Mouse (Mus musculus): ENCODE measurements at regions not wholly inside any gene's neighbourhood (a gene's known extent, or its start where the extent isn't known, plus 50 kb on each side); places are given as distances from the start of the nearest gene placed in this dataset.

DNA sequence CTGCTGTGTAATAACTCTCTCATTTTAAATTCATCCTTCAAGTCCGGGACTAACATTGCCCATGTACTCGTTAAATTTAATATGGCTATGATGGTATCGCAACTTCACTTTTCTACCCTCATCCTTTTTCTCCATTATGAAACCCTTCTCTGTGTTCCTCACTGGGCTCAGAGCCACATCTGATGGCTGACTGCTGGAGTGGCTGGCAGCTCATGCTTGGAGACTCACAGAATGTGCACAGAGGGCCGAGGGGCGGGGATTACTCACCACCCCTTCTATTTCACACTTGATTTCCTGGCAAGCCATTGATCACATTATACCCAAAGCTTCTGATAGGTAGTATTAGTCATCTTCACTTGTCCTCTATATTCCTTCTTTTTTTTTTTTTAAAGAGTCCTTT, 81.1 kb upstream of the Vwde start:
- H3K4me3 ChIP-seq = no peak overlapping the region
- DNase-seq (ENCODE audit: extremely low spot score in 1 of 2, low spot score in 2 of 2) = no peak
- no peak for TF ChIP-seq CTCF (IDR thresholded peaks at IDR 0.05)
- intact Hi-C loops (cut with DNase I) = no loop called here
- H3K27ac ChIP-seq = no peak overlapping the region

DNA sequence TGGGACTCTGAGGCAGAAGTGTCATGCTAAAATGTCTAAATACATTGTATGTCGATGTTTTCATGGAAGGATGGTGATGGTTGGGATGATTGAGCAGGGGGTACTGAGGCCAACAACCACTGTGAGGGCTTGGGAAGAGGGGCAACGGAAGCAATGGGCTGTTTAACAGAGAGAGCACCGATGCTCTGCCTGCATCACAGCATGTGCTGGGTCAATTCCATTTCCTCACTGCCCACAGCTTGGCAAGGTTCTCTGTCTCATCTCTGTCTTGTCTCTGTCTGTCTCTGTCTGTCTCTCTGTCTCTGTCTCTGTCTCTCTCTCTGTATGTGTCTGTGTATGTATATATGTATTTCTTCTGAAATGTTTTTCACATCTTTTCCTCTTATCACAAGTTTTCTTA, 73.4 kb upstream of the Vwde start:
- TF ChIP-seq CTCF (IDR thresholded peaks at IDR 0.05) = no peak
- Histone ChIP-seq H3K4me3 (no peak overlapping the region), H3K27ac (no peak overlapping the region; the same call in 1 of the 2 replicates)
- no peak for DNase-seq (ENCODE audit: extremely low spot score in 1 of 2, low spot score in 2 of 2)
- intact Hi-C loops (cut with DNase I) = loop anchor here (5.0 kb wide), 4 partner anchors 89 to 539 kb away; partner anchors contain the start of gene Gpr85

GRCm38 (mm10) chr6:13297110-13297509, 72.3 kb upstream of the Vwde start:
- no peak for DNase-seq (ENCODE audit: extremely low spot score in 1 of 2, low spot score in 2 of 2)
- TF ChIP-seq CTCF (IDR thresholded peaks at IDR 0.05) = no peak
- H3K27ac ChIP-seq = peak overlapping the region; percentile 77
- no peak overlapping the region for H3K4me3 ChIP-seq
- intact Hi-C loops (cut with DNase I) = loop anchor here (5.0 kb wide), 4 partner anchors 90 to 540 kb away; partner anchors contain the start of gene Gpr85

DNA sequence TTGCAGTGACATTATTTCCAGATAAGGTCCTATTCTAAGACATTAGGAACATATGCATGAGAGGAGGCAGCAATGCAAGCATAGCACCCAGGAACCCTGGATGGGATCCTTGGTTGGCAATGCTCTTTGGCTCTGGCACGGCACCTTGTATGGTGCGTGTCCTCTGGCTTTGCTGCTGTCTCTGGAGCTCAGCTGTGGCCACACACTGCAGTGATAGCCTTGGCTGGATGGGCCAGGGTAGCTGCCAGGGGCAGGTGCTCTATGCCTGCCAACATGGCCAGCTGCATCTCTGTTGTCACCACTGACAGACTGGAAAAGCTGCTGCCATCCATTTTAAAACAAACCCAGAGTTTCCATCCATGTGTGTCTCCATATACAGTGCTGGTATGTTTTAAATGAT, 71.3 kb upstream of the Vwde start:
- H3K27ac ChIP-seq = peak overlapping the region; percentile 77
- intact Hi-C loops (cut with DNase I) = loop anchor here (5.0 kb wide), 4 partner anchors 91 to 541 kb away; partner anchors contain the start of gene Gpr85

GRCm38 (mm10) chr6:13294393-13294792, 69.6 kb upstream of the Vwde start:
- no peak for TF ChIP-seq CTCF (IDR thresholded peaks at IDR 0.05)
- Histone ChIP-seq H3K27ac (no peak overlapping the region), H3K4me3 (no peak overlapping the region)
- DNase-seq (ENCODE audit: extremely low spot score in 1 of 2, low spot score in 2 of 2) = peak in 1 of 2 experiments; percentile 15
- intact Hi-C loops (cut with DNase I) = no loop called here

More for the DNA sequence above, 71.3 kb upstream of the Vwde start:
- peak in 1 of 2 experiments; percentile 15 for DNase-seq (ENCODE audit: extremely low spot score in 1 of 2, low spot score in 2 of 2)
- no peak for TF ChIP-seq CTCF (IDR thresholded peaks at IDR 0.05)
- H3K4me3 ChIP-seq = no peak overlapping the region

DNA sequence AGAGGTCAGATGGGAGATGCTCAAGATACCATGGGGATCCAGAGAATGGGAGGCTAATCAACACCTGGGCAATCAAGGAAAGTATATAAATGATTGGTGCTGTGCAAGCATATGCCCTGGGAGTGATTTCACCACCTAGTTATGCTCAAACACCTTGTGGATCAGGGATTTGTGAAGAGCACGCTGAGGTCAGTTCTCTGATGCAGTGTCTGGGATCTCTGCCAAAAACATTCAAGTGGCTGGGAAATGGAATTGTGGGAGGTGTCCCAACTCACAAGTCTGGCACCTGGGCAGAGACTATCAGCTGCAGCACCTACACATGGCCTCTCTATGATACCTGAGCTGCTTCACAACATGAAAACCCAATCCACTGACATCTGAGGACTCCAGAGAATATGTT, 63.7 kb upstream of the Vwde start:
- no peak for TF ChIP-seq CTCF (IDR thresholded peaks at IDR 0.05)
- H3K27ac ChIP-seq = no peak overlapping the region
- no peak overlapping the region for H3K4me3 ChIP-seq
- no peak for DNase-seq (ENCODE audit: extremely low spot score in 1 of 2, low spot score in 2 of 2)
- intact Hi-C loops (cut with DNase I) = loop anchor here (5.0 kb wide), 3 partner anchors 389 to 1219 kb away; partner anchors contain the start of gene Bmt2

DNA sequence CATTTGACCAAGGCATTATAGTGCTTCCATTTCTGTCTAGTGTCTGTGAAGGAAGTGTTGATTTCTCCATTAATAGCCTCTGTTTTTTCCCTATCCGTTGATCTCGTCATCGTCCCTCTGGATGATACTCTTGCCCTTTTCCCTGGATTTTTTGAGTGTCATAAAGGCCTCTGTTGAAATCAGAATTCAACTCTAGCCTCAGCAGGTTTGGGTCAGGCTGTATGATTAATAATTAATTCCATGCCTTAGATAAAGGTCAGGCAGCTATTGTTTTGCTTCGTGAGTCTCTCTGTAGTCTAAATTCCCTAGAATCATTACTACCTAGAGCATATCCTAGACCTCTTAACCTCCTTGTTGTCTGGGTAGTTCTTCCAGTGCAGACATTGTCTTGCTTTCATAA, 63.0 kb upstream of the Vwde start:
- no peak for DNase-seq (ENCODE audit: extremely low spot score in 1 of 2, low spot score in 2 of 2)
- intact Hi-C loops (cut with DNase I) = loop anchor here (5.0 kb wide), 3 partner anchors 389 to 1219 kb away; partner anchors contain the start of gene Bmt2
- H3K4me3 ChIP-seq = no peak overlapping the region
- no peak overlapping the region for H3K27ac ChIP-seq
- no peak for TF ChIP-seq CTCF (IDR thresholded peaks at IDR 0.05)

GRCm38 (mm10) chr6:13286542-13287273, 61.9 kb upstream of the Vwde start:
- no peak for DNase-seq (ENCODE audit: extremely low spot score in 1 of 2, low spot score in 2 of 2)
- intact Hi-C loops (cut with DNase I) = loop anchor here (5.0 kb wide), 3 partner anchors 391 to 1221 kb away; partner anchors contain the start of gene Bmt2
- Histone ChIP-seq H3K27ac (no peak overlapping the region), H3K4me3 (no peak overlapping the region)
- peak; percentile 61 for TF ChIP-seq CTCF (IDR thresholded peaks at IDR 0.05)

DNA sequence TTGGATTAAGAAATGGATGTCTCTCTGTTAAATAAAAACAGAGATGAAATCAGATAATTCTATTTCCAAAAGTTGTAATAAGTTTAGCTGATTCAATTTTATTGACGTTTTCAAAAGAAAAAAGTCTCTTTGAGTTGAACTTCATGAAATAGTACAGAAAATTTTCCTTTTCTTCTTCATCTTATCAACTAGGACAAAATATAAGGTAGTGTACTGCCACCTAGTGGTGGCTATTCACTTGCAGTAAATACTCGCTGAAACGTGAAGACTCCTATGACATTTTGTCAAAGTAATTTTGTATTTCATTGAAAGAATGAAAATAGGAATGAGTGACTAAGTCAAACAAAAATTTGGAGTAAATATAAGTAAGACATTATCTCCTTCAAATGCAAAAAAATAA, 56.1 kb upstream of the Vwde start:
- TF ChIP-seq CTCF (IDR thresholded peaks at IDR 0.05) = peak; percentile 83
- no peak overlapping the region for H3K4me3 ChIP-seq
- intact Hi-C loops (cut with DNase I) = loop anchor here (5.0 kb wide), 1 partner anchor 124 kb away; no protein-coding TSS in a partner anchor
- no peak for DNase-seq (ENCODE audit: extremely low spot score in 1 of 2, low spot score in 2 of 2)
- H3K27ac ChIP-seq = no peak overlapping the region
